Mouse (Mus musculus): Measurements from ENCODE around the gene Mavs.

- TF ChIP-seq CTCF (IDR thresholded peaks at IDR 0.05) (no peak), EP300 (IDR thresholded peaks at IDR 0.05) (no peak)
Measured at GRCm38 (mm10) chr2:131255738-131256137, 21.9 kb downstream of the Mavs start.

Measured in lung, postnatal 0 days (tissue).